Mouse (Mus musculus): ENCODE results near the gene Gm20388. TPM values are rescaled to one million over a fixed set of nuclear protein-coding genes. Genes with fewer than 3 reads are reported as not detected.
"Not testable (repeated sequence)": the region's sequence is repeated elsewhere in the genome, so short reads cannot be mapped to it uniquely, and the experiment has no call there.

The Gm20388 gene
- polyA plus RNA-seq, 2 experiments = 8.5 TPM; not detected in 1

DNA sequence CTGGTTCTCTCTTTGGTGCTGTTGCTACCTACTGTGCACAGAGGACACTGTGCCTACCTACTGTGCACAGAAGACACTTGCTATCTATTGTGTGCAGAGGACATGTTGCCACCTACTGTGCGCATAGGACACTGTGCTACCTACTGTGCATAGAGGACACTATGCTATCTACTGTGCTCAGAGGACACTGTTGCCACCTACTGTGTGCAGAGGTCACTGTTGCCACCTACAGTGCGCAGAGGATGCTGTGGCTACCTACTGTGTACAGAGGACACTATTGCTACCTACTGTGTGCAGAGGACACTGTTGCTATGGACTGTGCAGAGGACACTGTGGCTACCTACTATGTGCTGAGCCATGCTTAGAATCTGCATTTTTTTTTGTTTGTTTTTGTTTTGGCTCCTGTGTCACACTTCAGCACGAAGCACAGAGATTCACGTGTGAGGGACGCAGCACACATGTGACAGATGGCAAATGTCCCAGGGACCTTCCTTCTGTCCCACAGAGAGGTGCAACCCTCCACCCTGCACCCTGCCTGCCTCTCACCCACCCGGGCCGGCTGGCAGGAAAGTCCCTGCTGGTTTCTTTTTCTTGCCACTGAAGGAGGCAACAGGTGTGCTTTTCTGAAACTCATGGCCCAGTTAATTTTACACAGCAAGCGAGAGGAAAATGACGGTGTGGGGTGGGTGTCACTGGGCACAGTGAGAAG, 886.5 kb downstream of the Gm20388 start:
- Histone ChIP-seq H3K9ac (replicated peaks) (no peak overlapping the region), H3K9me3 (ENCODE audit: control insufficient read depth, low read length) (no peaks in the 10 kb centered on the region), H3K27me3 (ENCODE audit: control insufficient read depth, insufficient read depth, low read length) (no peaks in the 10 kb centered on the region), H3K4me2 (ENCODE audit: low read depth) (no peak overlapping the region), H3K4me3 (ENCODE audit: insufficient read depth in 1 of 2, low read depth in 2 of 2, low read length in 2 of 2) (no peak overlapping the region), H3K27ac (no peak overlapping the region), H3K36me3 (replicated peaks; ENCODE audit: control insufficient read depth, insufficient read depth, low read depth) (no peaks in the 10 kb centered on the region), H3K4me1 (replicated peaks; ENCODE audit: control insufficient read depth in 2 of 2, insufficient read depth in 2 of 2, low read length in 1 of 2) (no peaks in the 10 kb centered on the region)
- DNase-seq (ENCODE audit: low read depth in 3 of 3, low spot score in 3 of 3) = no peak
- 73% methylated on average over 9 of the region's 9 CpGs for WGBS (ENCODE audit: insufficient replicate concordance)
- no peak for ATAC-seq (ENCODE audit: insufficient read depth)
- no peak for TF ChIP-seq EP300 (IDR thresholded peaks at IDR 0.05; ENCODE audit: low read depth)
- no peak for TF ChIP-seq CTCF (IDR thresholded peaks at IDR 0.05; ENCODE audit: low read depth)

DNA sequence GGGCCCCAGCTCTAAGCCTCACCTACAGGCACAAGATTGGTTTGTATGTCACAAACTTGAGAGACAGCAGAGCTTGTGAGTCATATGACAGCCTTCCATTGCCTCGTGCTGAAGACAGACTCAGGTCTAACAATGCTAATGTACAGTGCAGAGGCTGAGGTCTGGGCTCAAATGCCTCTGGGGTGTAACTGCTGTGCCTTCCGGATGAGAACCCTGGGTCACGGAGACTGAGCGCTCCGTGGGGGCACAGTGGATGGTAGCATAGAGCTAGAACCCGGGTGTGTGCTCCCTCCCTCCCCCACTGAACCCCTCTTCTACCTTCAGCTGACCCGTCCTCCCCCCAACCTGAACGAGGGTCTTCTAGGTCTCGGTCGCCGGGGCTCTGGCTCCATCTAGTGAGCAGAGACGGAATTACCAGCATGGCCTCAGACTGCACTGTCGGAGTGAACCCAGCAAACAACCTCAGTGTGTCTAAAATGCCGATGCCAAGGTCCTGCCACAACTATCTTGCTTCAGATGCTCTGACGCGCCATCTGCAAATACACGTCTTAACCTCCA, 889.7 kb downstream of the Gm20388 start:
- Histone ChIP-seq H3K9me3 (ENCODE audit: control insufficient read depth, low read length) (no peaks in the 10 kb centered on the region), H3K27ac (no peak overlapping the region), H3K4me3 (ENCODE audit: insufficient read depth in 1 of 2, low read depth in 2 of 2, low read length in 2 of 2) (no peak overlapping the region), H3K4me1 (replicated peaks; ENCODE audit: control insufficient read depth in 2 of 2, insufficient read depth in 2 of 2, low read length in 1 of 2) (peaks cover 0 to 2% of the 10 kb centered on the region in 2 experiments; a peak in 1 of 4 replicates), H3K36me3 (replicated peaks; ENCODE audit: control insufficient read depth, insufficient read depth, low read depth) (no peaks in the 10 kb centered on the region), H3K4me2 (ENCODE audit: low read depth) (no peak overlapping the region), H3K27me3 (ENCODE audit: control insufficient read depth, insufficient read depth, low read length) (no peaks in the 10 kb centered on the region), H3K9ac (replicated peaks) (no peak overlapping the region)
- DNase-seq (ENCODE audit: low read depth in 3 of 3, low spot score in 3 of 3) = no peak
- TF ChIP-seq EP300 (IDR thresholded peaks at IDR 0.05; ENCODE audit: low read depth) (no peak), CTCF (IDR thresholded peaks at IDR 0.05; ENCODE audit: low read depth) (peak; percentile 84)
- no peak for ATAC-seq (ENCODE audit: insufficient read depth)
- WGBS (ENCODE audit: insufficient replicate concordance) = 8% methylated on average over 17 of the region's 17 CpGs

DNA sequence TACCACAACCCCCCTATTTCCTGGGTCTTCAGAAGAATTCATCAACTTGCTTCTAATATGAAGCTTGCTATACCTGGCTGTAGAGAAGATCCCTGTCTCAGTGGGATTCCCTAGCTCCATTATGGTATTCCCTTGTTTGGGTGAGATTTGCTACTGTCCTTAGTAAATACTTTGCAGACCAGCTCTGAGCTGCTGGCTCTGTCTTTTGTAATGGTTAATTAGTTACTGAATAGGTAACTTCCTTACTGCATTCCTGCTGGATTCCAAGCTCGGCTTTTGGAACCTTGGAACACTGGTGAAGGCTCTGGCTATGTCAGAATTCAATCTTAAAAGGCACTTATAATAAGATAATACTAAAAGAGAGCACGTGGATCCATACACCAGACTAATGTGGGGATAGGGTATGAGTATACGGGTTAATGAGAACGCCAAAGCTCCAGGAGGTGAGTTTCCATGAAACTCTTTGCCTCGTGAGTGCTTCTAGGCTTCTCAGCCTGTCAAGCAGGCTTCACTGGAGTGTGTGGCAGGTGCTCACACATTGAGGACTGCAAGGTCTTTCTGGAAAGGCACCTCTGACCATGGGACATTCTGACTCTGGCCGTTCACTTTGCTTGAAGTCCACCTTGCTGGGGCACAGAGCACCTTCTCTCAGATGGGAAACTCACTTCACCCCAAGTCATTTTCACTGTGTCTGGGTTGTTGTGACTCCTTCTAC, 893.2 kb downstream of the Gm20388 start:
- not testable (repeated sequence) for H3K4me1 ChIP-seq (replicated peaks; ENCODE audit: control insufficient read depth in 2 of 2, insufficient read depth in 2 of 2, low read length in 1 of 2); H3K27ac ChIP-seq; H3K36me3 ChIP-seq (replicated peaks; ENCODE audit: control insufficient read depth, insufficient read depth, low read depth); H3K4me3 ChIP-seq (ENCODE audit: insufficient read depth in 1 of 2, low read depth in 2 of 2, low read length in 2 of 2); H3K4me2 ChIP-seq (ENCODE audit: low read depth); DNase-seq (ENCODE audit: low read depth in 3 of 3, low spot score in 3 of 3); H3K27me3 ChIP-seq (ENCODE audit: control insufficient read depth, insufficient read depth, low read length); H3K9me3 ChIP-seq (ENCODE audit: control insufficient read depth, low read length); ATAC-seq (ENCODE audit: insufficient read depth); H3K9ac ChIP-seq (replicated peaks)
- WGBS (ENCODE audit: insufficient replicate concordance) = 48% methylated on average over 6 of the region's 6 CpGs

DNA sequence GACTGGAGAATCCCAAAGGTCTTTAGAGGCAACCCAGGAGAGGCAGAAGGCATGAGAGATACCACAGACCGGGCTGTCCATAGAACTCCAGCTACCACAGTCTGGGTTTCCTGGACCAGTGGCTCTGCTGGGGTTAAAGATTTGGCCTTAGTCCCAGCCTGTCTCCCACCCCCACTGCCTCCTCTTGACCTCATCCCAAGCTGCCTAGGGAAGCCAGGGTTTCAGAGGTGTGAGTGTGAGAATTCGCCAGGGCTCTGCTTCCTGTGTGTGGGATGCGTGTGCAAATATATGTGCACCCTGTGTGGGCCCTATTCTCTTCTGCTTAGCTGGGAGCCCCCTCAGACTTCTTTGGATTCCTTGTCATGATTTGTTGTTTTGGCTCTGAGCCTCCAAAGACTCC, 894.1 kb downstream of the Gm20388 start:
- no peaks in the 10 kb centered on the region for H3K9me3 ChIP-seq (ENCODE audit: control insufficient read depth, low read length)
- no peak overlapping the region for H3K27ac ChIP-seq
- ATAC-seq (ENCODE audit: insufficient read depth) = no peak
- H3K36me3 ChIP-seq (replicated peaks; ENCODE audit: control insufficient read depth, insufficient read depth, low read depth) = no peaks in the 10 kb centered on the region
- H3K9ac ChIP-seq (replicated peaks) = no peak overlapping the region
- no peak overlapping the region for H3K4me3 ChIP-seq (ENCODE audit: insufficient read depth in 1 of 2, low read depth in 2 of 2, low read length in 2 of 2)
- TF ChIP-seq EP300 (IDR thresholded peaks at IDR 0.05; ENCODE audit: low read depth) = no peak
- no peak for TF ChIP-seq CTCF (IDR thresholded peaks at IDR 0.05; ENCODE audit: low read depth)
- H3K27me3 ChIP-seq (ENCODE audit: control insufficient read depth, insufficient read depth, low read length) = no peaks in the 10 kb centered on the region
- 64% methylated on average over 3 of the region's 3 CpGs for WGBS (ENCODE audit: insufficient replicate concordance)
- peaks cover 0 to 2% of the 10 kb centered on the region in 2 experiments; a peak in 1 of 4 replicates for H3K4me1 ChIP-seq (replicated peaks; ENCODE audit: control insufficient read depth in 2 of 2, insufficient read depth in 2 of 2, low read length in 1 of 2)
- H3K4me2 ChIP-seq (ENCODE audit: low read depth) = no peak overlapping the region
- DNase-seq (ENCODE audit: low read depth in 3 of 3, low spot score in 3 of 3) = no peak

DNA sequence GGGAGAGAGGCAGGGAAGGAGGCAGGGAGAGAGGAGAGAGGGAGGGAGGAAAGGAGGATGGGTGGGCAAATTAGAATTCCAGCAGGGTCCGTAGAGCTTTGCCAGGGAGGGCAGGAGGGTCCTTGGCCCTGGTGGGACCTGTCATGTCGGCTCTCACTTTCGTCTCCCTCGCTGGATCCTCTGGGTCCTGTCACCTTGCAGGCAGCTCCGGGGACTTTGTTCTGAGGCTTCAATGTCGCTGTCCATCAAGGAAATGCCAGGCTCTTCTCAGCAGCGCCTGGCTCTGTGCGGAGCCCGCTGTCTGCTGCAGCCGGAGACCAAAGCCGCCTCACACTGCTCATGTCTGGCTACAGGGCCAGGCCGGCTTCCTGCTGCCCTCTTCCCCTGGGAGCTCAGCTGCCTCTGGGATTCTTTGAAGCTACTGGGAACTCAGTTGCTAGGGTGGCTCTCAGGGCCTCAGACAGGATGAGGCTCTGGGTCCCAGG, 896.2 kb downstream of the Gm20388 start:
- WGBS (ENCODE audit: insufficient replicate concordance) = 57% methylated on average over 12 of the region's 12 CpGs
- peaks cover 0 to 2% of the 10 kb centered on the region in 2 experiments; a peak in 1 of 4 replicates for H3K4me1 ChIP-seq (replicated peaks; ENCODE audit: control insufficient read depth in 2 of 2, insufficient read depth in 2 of 2, low read length in 1 of 2)
- no peak for TF ChIP-seq CTCF (IDR thresholded peaks at IDR 0.05; ENCODE audit: low read depth)
- no peak for TF ChIP-seq EP300 (IDR thresholded peaks at IDR 0.05; ENCODE audit: low read depth)
- no peak overlapping the region for H3K4me2 ChIP-seq (ENCODE audit: low read depth)
- no peak overlapping the region for H3K27ac ChIP-seq
- no peak for ATAC-seq (ENCODE audit: insufficient read depth)
- no peak overlapping the region for H3K9ac ChIP-seq (replicated peaks)
- H3K9me3 ChIP-seq (ENCODE audit: control insufficient read depth, low read length) = no peaks in the 10 kb centered on the region
- H3K36me3 ChIP-seq (replicated peaks; ENCODE audit: control insufficient read depth, insufficient read depth, low read depth) = no peaks in the 10 kb centered on the region
- H3K27me3 ChIP-seq (ENCODE audit: control insufficient read depth, insufficient read depth, low read length) = no peaks in the 10 kb centered on the region
- no peak for DNase-seq (ENCODE audit: low read depth in 3 of 3, low spot score in 3 of 3)
- H3K4me3 ChIP-seq (ENCODE audit: insufficient read depth in 1 of 2, low read depth in 2 of 2, low read length in 2 of 2) = no peak overlapping the region

Data from liver, embryonic 14.5 days (tissue).